ENCODE assay signal across 22 mouse cellular contexts in the genomic region with DNA sequence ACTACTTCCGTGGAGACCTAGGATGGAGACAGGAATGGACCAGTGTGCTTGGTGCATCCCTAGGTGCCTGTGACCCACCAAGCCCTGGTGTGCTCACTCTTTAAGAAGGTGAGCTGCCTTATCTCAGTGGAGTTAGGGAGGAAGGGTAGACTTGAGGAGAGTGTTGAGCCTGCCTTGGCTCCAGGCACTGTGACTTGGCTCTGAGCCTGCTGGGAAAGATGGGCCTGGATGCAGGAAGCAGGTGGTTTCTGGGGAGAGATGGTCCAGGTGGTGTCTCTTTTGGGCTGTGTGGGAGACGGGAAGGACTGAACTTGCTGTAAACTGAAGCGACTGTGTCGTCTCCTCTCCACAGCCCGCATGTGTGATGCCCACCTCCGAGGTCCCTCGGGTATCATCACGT. TPM values are rescaled to one million over a fixed set of nuclear protein-coding genes. Genes with fewer than 3 reads are reported as not detected.
"Had no signal": no experiment of that assay in that cellular context is flagged by ENCODE, and none has a peak within 500 bp of the region (broad histone marks: within the 10 kb centered on the region; RNA-seq: fewer than 3 reads in every experiment).

No protein-coding gene starts in this region.

- DNase-seq: kidney, postnatal 36 days; layer of hippocampus, postnatal 36 days; liver, embryonic 13.5 days; lung, adult 2 months; lung, postnatal 14 days; thymus, adult 2 months; thymus, postnatal 14 days; thymus, postnatal 4 days had no signal

- ATAC-seq: midbrain, embryonic 15.5 days had no signal

RNA-seq across cellular contexts. Expression of gene Hmgb4, which starts 45.3 kb away (rescaled TPM):
- polyA plus RNA-seq: kidney, postnatal 0 days; limb, embryonic 11.5 days; limb, embryonic 14.5 days; liver, adult 2 months; liver, embryonic 13.5 days; liver, embryonic 16.5 days; lung, adult 2 months; lung, embryonic 16.5 days; macrophage; midbrain, embryonic 12.5 days; neural tube, embryonic 12.5 days; neural tube, embryonic 15.5 days; small intestine, adult 2 months; spleen, adult 2 months; stomach, embryonic 16.5 days; thymus, adult 2 months had no signal
